Mouse (Mus musculus) embryonic fibroblast, embryonic 13.5 days (primary cell): ENCODE results near the gene Gsx1.

ENCODE experiments used
- CTCF ChIP-seq: IDR thresholded peaks from 2 replicates; pipeline ENCODE4 v1.5.1; 2011; ENCODE audit warnings: mild to moderate bottlenecking, control low read depth, low read length, moderate library complexity, borderline replicate concordance; ENCODE audit not compliant: insufficient read depth
- POLR2A ChIP-seq: IDR thresholded peaks from 2 replicates; pipeline ENCODE4 v1.6.1; 2011; ENCODE audit warnings: low read depth, mild to moderate bottlenecking, control low read depth, low read length, moderate library complexity

DNA sequence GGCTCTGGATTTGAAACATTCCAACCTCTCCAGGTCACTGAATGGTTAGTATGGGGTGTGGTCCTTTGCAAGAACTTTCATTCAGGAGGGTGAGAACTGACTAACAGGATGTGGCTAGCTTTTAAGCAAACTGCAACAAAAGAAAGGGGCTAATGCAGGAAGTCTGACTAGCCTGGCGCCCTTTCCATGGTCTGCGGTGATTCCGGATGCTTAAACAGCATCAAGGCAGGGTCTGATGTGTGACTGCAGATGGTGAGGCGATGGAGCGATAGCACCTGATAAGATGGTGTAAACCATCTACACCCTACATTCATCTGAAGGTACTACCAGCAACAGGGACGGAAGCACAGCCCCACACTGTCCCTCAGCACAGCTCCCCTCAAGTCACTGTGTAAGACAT, 29.2 kb upstream of the Gsx1 start:
- TF ChIP-seq CTCF (no peak), POLR2A (no peak)
